Mouse (Mus musculus) MEL (cell line): ENCODE results near the gene Sp9.

Source experiments
- BHLHE40 ChIP-seq: IDR thresholded peaks from 2 replicates; pipeline ENCODE4 v1.6.1; 2012; ENCODE audit warnings: low read depth, mild to moderate bottlenecking, inconsistent platforms, low read length, improper control_type of control experiment, borderline replicate concordance
- CHD1 ChIP-seq: IDR thresholded peaks from 2 replicates; pipeline ENCODE4 v1.6.1; 2012; ENCODE audit warnings: low read depth, mild to moderate bottlenecking, inconsistent platforms, low read length, improper control_type of control experiment
- CTCF ChIP-seq, 3 experiments: IDR thresholded peaks in 2 of 3; conservative IDR thresholded peaks in 1 of 3; 2 replicates each; pipeline ENCODE4 v1.5.1; 2011 to 2012; ENCODE audit warnings: low read length in 3 of 3, low read depth in 2 of 3, mild to moderate bottlenecking in 2 of 3, improper control_type of control experiment in 1 of 3, inconsistent platforms in 1 of 3, mixed read lengths in 1 of 3, moderate library complexity in 1 of 3; ENCODE audit not compliant: control insufficient read depth in 1 of 3, insufficient read depth in 1 of 3, poor library complexity in 1 of 3, severe bottlenecking in 1 of 3
- E2F4 ChIP-seq: IDR thresholded peaks from 2 replicates; pipeline ENCODE4 v1.6.1; 2011; ENCODE audit warnings: low read depth, low read length, improper control_type of control experiment, borderline replicate concordance
- ELF1 ChIP-seq: IDR thresholded peaks from 2 replicates; pipeline ENCODE4 v1.6.1; 2014; ENCODE audit warnings: low read depth, mild to moderate bottlenecking, inconsistent platforms, low read length, improper control_type of control experiment, moderate library complexity
- EP300 ChIP-seq, 2 experiments: IDR thresholded peaks; 2 replicates each; pipeline ENCODE4 v1.6.1; 2011; ENCODE audit warnings: improper control_type of control experiment in 2 of 2, low read length in 2 of 2, low read depth in 1 of 2, mild to moderate bottlenecking in 1 of 2
- JUND ChIP-seq: IDR thresholded peaks from 2 replicates; pipeline ENCODE4 v1.6.1; 2011; ENCODE audit warnings: low read depth, mild to moderate bottlenecking, improper control_type of control experiment, low read length
- POLR2A ChIP-seq, 2 experiments: IDR thresholded peaks; 2 replicates each; pipeline ENCODE4 v1.6.1; 2011 to 2012; ENCODE audit warnings: low read length in 2 of 2, mild to moderate bottlenecking in 2 of 2, control low read depth in 1 of 2, improper control_type of control experiment in 1 of 2, low read depth in 1 of 2, moderate library complexity in 1 of 2; ENCODE audit not compliant: control insufficient read depth in 1 of 2, insufficient read depth in 1 of 2, poor library complexity in 1 of 2
- RAD21 ChIP-seq: IDR thresholded peaks from 2 replicates; pipeline ENCODE4 v1.6.1; 2011; ENCODE audit warnings: mild to moderate bottlenecking, low read depth, low read length, improper control_type of control experiment
- SMC3 ChIP-seq: IDR thresholded peaks from 2 replicates; pipeline ENCODE4 v1.6.1; 2011; ENCODE audit warnings: low read depth, low read length, improper control_type of control experiment
- TCF12 ChIP-seq: IDR thresholded peaks from 2 replicates; pipeline ENCODE4 v1.6.1; 2014; ENCODE audit warnings: low read depth, mild to moderate bottlenecking, inconsistent platforms, low read length, improper control_type of control experiment, moderate library complexity
- UBTF ChIP-seq: IDR thresholded peaks from 2 replicates; pipeline ENCODE4 v1.6.1; 2012; ENCODE audit warnings: low read depth, mild to moderate bottlenecking, inconsistent platforms, low read length, improper control_type of control experiment, moderate library complexity, borderline replicate concordance; ENCODE audit not compliant: insufficient read depth

GRCm38 (mm10) chr2:73281048-73281661 lies 9.4 kb downstream of the Sp9 start:
- TF ChIP-seq E2F4 (no peak), ELF1 (no peak), SMC3 (no peak), RAD21 (no peak), POLR2A (IDR thresholded peaks at IDR 0.05; ENCODE audit: control insufficient read depth in 1 of 2, insufficient read depth in 1 of 2, low read depth in 1 of 2, low read length in 2 of 2, poor library complexity in 1 of 2) (no peak), CTCF (IDR thresholded peaks at IDR 0.05 in 2 of 3, conservative IDR thresholded peaks at IDR 0.05 in 1 of 3; ENCODE audit: control insufficient read depth in 1 of 3, insufficient read depth in 1 of 3, low read depth in 2 of 3, low read length in 3 of 3, poor library complexity in 1 of 3, severe bottlenecking in 1 of 3) (no peak), UBTF (no peak), CHD1 (no peak), EP300 (IDR thresholded peaks at IDR 0.05; ENCODE audit: low read depth in 1 of 2, low read length in 2 of 2) (no peak), TCF12 (no peak), JUND (no peak), BHLHE40 (no peak)
